Mouse (Mus musculus): ENCODE data around the gene Smurf2.

- no peak for TF ChIP-seq POLR2A (IDR thresholded peaks at IDR 0.05; ENCODE audit: insufficient read depth, low read depth, low read length)
- TF ChIP-seq CTCF (IDR thresholded peaks at IDR 0.05; ENCODE audit: insufficient read depth, low read depth, low read length): no peak
Observed at GRCm38 (mm10) chr11:106927226-106927625, 6.7 kb upstream of the Smurf2 start.
